Mouse (Mus musculus) liver, postnatal 0 days (tissue): ENCODE results near the gene Rabggtb. TPM values are rescaled to one million over a fixed set of nuclear protein-coding genes. Genes with fewer than 3 reads are reported as not detected.

Source experiments
- ATAC-seq: fragments of 200-750 bp; cut with Nextera tagmentation; 2 replicates; pipeline ENCODE4 v1.8.0; 2017; ENCODE audit warnings: mild to moderate bottlenecking, moderate library complexity
- DNase-seq: peaks from one replicate; pipeline ENCODE4 v3.0.0-alpha.2; 2016
- H3K27ac ChIP-seq: fragments of 300-500 bp; sonication (generic); 2 replicates; pipeline ENCODE4 v1.5.1; 2014; ENCODE audit warnings: antibody characterized with exemption, moderate library complexity, mild to moderate bottlenecking, low read depth
- H3K27me3 ChIP-seq: fragments of 300-500 bp; sonication (generic); 2 replicates; pipeline ENCODE4 v1.6.1; 2014; ENCODE audit warnings: low read length, control low read depth, mixed read lengths; ENCODE audit not compliant: insufficient read depth
- H3K36me3 ChIP-seq: fragments of 300-500 bp; sonication (generic); replicated peaks from 2 replicates; pipeline ENCODE4 v1.6.1; 2014; ENCODE audit warnings: mild to moderate bottlenecking, control low read depth, low read length, moderate library complexity, mixed read lengths; ENCODE audit not compliant: insufficient read depth
- H3K4me1 ChIP-seq: fragments of 300-500 bp; sonication (generic); 2 replicates; pipeline ENCODE4 v1.6.1; 2014; ENCODE audit warnings: antibody characterized with exemption, mild to moderate bottlenecking, control low read depth; ENCODE audit not compliant: insufficient read depth
- H3K4me2 ChIP-seq: fragments of 300-500 bp; sonication (generic); 2 replicates; pipeline ENCODE4 v1.6.1; 2014; ENCODE audit warnings: low read depth, mild to moderate bottlenecking, low read length, moderate library complexity, mixed read lengths
- H3K4me3 ChIP-seq: fragments of 300-500 bp; sonication (generic); 2 replicates; pipeline ENCODE4 v1.5.1; 2014; ENCODE audit warnings: low read depth, low read length
- H3K9ac ChIP-seq: fragments of 300-500 bp; sonication (generic); replicated peaks from 2 replicates; pipeline ENCODE4 v1.6.1; 2014; ENCODE audit warnings: mild to moderate bottlenecking, moderate library complexity
- H3K9me3 ChIP-seq: fragments of 300-500 bp; sonication (generic); 2 replicates; pipeline ENCODE4 v1.6.1; 2016; ENCODE audit warnings: mild to moderate bottlenecking, control low read depth, low read length, mixed read lengths
- CTCF ChIP-seq: sonication (generic); IDR thresholded peaks from 2 replicates; pipeline ENCODE4 v1.5.1; 2016; ENCODE audit warnings: antibody characterized with exemption, low read depth
- EP300 ChIP-seq: IDR thresholded peaks from 2 replicates; pipeline ENCODE4 v1.6.1; 2016; ENCODE audit warnings: antibody characterized with exemption, low read depth, mild to moderate bottlenecking
- WGBS: fragments of 180-500 bp; shearing (Covaris S2); extraction: QIAGEN DNeasy Blood & Tissue Kit; methylation state at CpG from one replicate; pipeline ENCODE4 v1.1.7; 2014; ENCODE audit not compliant: insufficient replicate concordance; 5-methylcytosine and 5-hydroxymethylcytosine counted together
- polyA plus RNA-seq: library from polyadenylated mRNA; unstranded; fragments of >200 nt; fragmentation: Nextera tagmentation; extraction: Ambion mirVana; gene quantifications from 2 replicates; pipeline ENCODE4 v1.2.1, GENCODE M21; 2015

The Rabggtb gene
- polyA plus RNA-seq, 1 experiment from 2014 or later = 31.8 TPM

GRCm38 (mm10) chr3:153941613-153942012 lies 28.8 kb upstream of the Rabggtb start:
- Histone ChIP-seq H3K27ac (no peak overlapping the region), H3K4me2 (no peak overlapping the region), H3K36me3 (peaks cover 36% of the 10 kb centered on the region), H3K27me3 (no peaks in the 10 kb centered on the region), H3K4me1 (peaks cover 6% of the 10 kb centered on the region; the same call in 1 of the 2 replicates), H3K9ac (no peak overlapping the region), H3K9me3 (no peaks in the 10 kb centered on the region), H3K4me3 (no peak overlapping the region)
- DNase-seq (no peak), ATAC-seq (no peak)
- WGBS = 93% methylated on average over 13 of the region's 13 CpGs
- TF ChIP-seq EP300 = no peak
- TF ChIP-seq CTCF = no peak

GRCm38 (mm10) chr3:153940486-153940885 lies 27.7 kb upstream of the Rabggtb start:
- Histone ChIP-seq H3K36me3 (peaks cover 44% of the 10 kb centered on the region), H3K4me2 (no peak overlapping the region), H3K27ac (no peak overlapping the region), H3K4me3 (no peak overlapping the region), H3K9ac (no peak overlapping the region), H3K4me1 (peaks cover 6% of the 10 kb centered on the region; the same call in 1 of the 2 replicates), H3K9me3 (no peaks in the 10 kb centered on the region), H3K27me3 (no peaks in the 10 kb centered on the region)
- DNase-seq (no peak), ATAC-seq (no peak)
- TF ChIP-seq CTCF (no peak), EP300 (no peak)
- WGBS = 91% methylated on average over 9 of the region's 9 CpGs

GRCm38 (mm10) chr3:153940021-153940420 lies 27.2 kb upstream of the Rabggtb start:
- Histone ChIP-seq H3K4me3 (no peak overlapping the region), H3K9ac (no peak overlapping the region), H3K27me3 (no peaks in the 10 kb centered on the region), H3K4me2 (no peak overlapping the region), H3K9me3 (no peaks in the 10 kb centered on the region), H3K36me3 (peaks cover 48% of the 10 kb centered on the region), H3K27ac (no peak overlapping the region), H3K4me1 (peaks cover 3% of the 10 kb centered on the region; the same call in 1 of the 2 replicates)
- 81% methylated on average over 8 of the region's 8 CpGs for WGBS
- ATAC-seq (no peak), DNase-seq (no peak)
- TF ChIP-seq EP300 = no peak
- TF ChIP-seq CTCF = no peak

GRCm38 (mm10) chr3:153937116-153937810 lies 24.5 kb upstream of the Rabggtb start:
- no peak for TF ChIP-seq EP300
- TF ChIP-seq CTCF = no peak

GRCm38 (mm10) chr3:153935878-153936277 lies 23.1 kb upstream of the Rabggtb start:
- 75% methylated on average over 9 of the region's 9 CpGs for WGBS
- no peak overlapping the region for H3K4me3 ChIP-seq
- ATAC-seq (no peak), DNase-seq (no peak)
- no peak for TF ChIP-seq EP300
- no peaks in the 10 kb centered on the region for H3K4me1 ChIP-seq
- H3K9me3 ChIP-seq = no peaks in the 10 kb centered on the region
- H3K36me3 ChIP-seq = peaks cover 65% of the 10 kb centered on the region
- H3K4me2 ChIP-seq = no peak overlapping the region
- H3K27ac ChIP-seq = no peak overlapping the region
- H3K27me3 ChIP-seq = no peaks in the 10 kb centered on the region
- H3K9ac ChIP-seq = no peak overlapping the region

More at GRCm38 (mm10) chr3:153937116-153937810, 24.5 kb upstream of the Rabggtb start:
- DNase-seq (no peak), ATAC-seq (no peak)
- WGBS = 85% methylated on average over 17 of the region's 17 CpGs
- Histone ChIP-seq H3K27me3 (no peaks in the 10 kb centered on the region), H3K36me3 (peaks cover 68% of the 10 kb centered on the region), H3K27ac (no peak overlapping the region), H3K9me3 (no peaks in the 10 kb centered on the region), H3K4me2 (no peak overlapping the region), H3K4me1 (no peaks in the 10 kb centered on the region), H3K4me3 (no peak overlapping the region), H3K9ac (no peak overlapping the region)

DNA sequence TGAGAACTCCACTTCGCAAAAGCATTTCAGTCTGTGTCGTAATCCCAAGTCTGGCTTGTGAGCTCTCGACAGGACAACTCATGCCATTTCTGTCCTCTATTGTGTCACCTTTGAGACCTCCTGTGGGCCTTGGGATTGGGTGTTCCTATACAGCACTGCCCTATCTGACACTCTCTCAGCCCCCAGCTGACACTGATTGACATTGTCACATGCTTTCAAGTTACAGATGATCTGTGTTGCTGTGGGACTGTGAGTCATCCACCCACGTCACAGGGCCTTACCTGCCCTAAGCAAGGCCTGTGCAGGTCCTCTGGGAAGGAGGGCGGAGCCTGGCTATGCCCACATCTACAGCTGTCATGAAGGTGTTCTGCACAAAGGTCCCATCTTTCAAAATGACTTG lies 19.7 kb upstream of the Rabggtb start:
- Histone ChIP-seq H3K9ac (no peak overlapping the region), H3K27ac (no peak overlapping the region), H3K9me3 (no peaks in the 10 kb centered on the region), H3K4me3 (no peak overlapping the region), H3K4me1 (no peaks in the 10 kb centered on the region; the same call in 1 of the 2 replicates), H3K4me2 (no peak overlapping the region), H3K27me3 (no peaks in the 10 kb centered on the region), H3K36me3 (peaks cover 65% of the 10 kb centered on the region)
- ATAC-seq (peak; percentile 95), DNase-seq (peak; percentile 54)
- TF ChIP-seq CTCF (no peak), EP300 (0 out of 2 replicates have a peak, but pooled peaks have one; percentile 3)
- 66% methylated on average over 5 of the region's 5 CpGs for WGBS
